Mouse (Mus musculus) heart, postnatal 0 days (tissue): Measurements from ENCODE around the gene Eci3. TPM values are rescaled to one million over a fixed set of nuclear protein-coding genes. Genes with fewer than 3 reads are reported as not detected.
"Not testable (repeated sequence)": the region's sequence is repeated elsewhere in the genome, so short reads cannot be mapped to it uniquely, and the experiment has no call there.

Experiments
- ATAC-seq: fragments of 200-750 bp; cut with Nextera tagmentation; 2 replicates; pipeline ENCODE4 v1.8.0; 2017; ENCODE audit warnings: low read depth, moderate number of reproducible peaks, moderate library complexity; ENCODE audit not compliant: insufficient read depth
- DNase-seq: peaks from one replicate; pipeline ENCODE4 v3.0.0-alpha.2; 2016; ENCODE audit warnings: low spot score
- H3K27ac ChIP-seq: fragments of 300-500 bp; sonication (generic); 2 replicates; pipeline ENCODE4 v1.5.1; 2014; ENCODE audit warnings: low read depth, mild to moderate bottlenecking
- H3K27me3 ChIP-seq: fragments of 300-500 bp; sonication (generic); 2 replicates; pipeline ENCODE4 v1.6.1; 2014; ENCODE audit warnings: low read length, mixed read lengths; ENCODE audit not compliant: control insufficient read depth, insufficient read depth
- H3K36me3 ChIP-seq: fragments of 300-500 bp; sonication (generic); replicated peaks from 2 replicates; pipeline ENCODE4 v1.6.1; 2014; ENCODE audit warnings: low read length, mixed read lengths; ENCODE audit not compliant: control insufficient read depth, insufficient read depth
- H3K4me1 ChIP-seq: fragments of 300-500 bp; sonication (generic); 2 replicates; pipeline ENCODE4 v1.6.1; 2014; ENCODE audit warnings: antibody characterized with exemption; ENCODE audit not compliant: control insufficient read depth, insufficient read depth
- H3K4me2 ChIP-seq: fragments of 300-500 bp; sonication (generic); 2 replicates; pipeline ENCODE4 v1.6.1; 2014; ENCODE audit warnings: low read depth, mild to moderate bottlenecking, low read length, moderate library complexity
- H3K4me3 ChIP-seq: fragments of 300-500 bp; sonication (generic); 2 replicates; pipeline ENCODE4 v1.5.1; 2014; ENCODE audit warnings: low read depth, low read length
- H3K9ac ChIP-seq: fragments of 300-500 bp; sonication (generic); replicated peaks from 2 replicates; pipeline ENCODE4 v1.6.1; 2014; ENCODE audit warnings: low read depth, low read length, mixed read lengths
- H3K9me3 ChIP-seq: fragments of 300-500 bp; sonication (generic); replicated peaks from 2 replicates; pipeline ENCODE4 v1.6.1; 2016; ENCODE audit warnings: low read length; ENCODE audit not compliant: control insufficient read depth
- CTCF ChIP-seq: IDR thresholded peaks from 2 replicates; pipeline ENCODE4 v1.5.1; 2016; ENCODE audit warnings: antibody characterized with exemption, control low read depth, low read depth
- EP300 ChIP-seq: IDR thresholded peaks from 2 replicates; pipeline ENCODE4 v1.6.1; 2016; ENCODE audit warnings: antibody characterized with exemption, low read depth
- WGBS: fragments of 180-500 bp; shearing (Covaris S2); extraction: QIAGEN DNeasy Blood & Tissue Kit; methylation state at CpG from one replicate; pipeline ENCODE4 v1.1.7; 2014; 5-methylcytosine and 5-hydroxymethylcytosine counted together
- polyA plus RNA-seq: library from polyadenylated mRNA; unstranded; fragments of >200 nt; fragmentation: Nextera tagmentation; extraction: Ambion mirVana; gene quantifications from 2 replicates; pipeline ENCODE4 v1.2.1, GENCODE M21; 2015
- total RNA-seq: library from RNA; depleted of rRNA; stranded (reverse); fragments of >200 nt; gene quantifications from 2 replicates; pipeline ENCODE4 v1.2.3, GENCODE M21; 2014; ENCODE audit warnings: low replicate concordance

Eci3 gene
- total and polyA plus RNA-seq, 2 experiments from 2014 or later = 0.18 TPM; not detected in 1

- Histone ChIP-seq H3K9me3 (no peaks in the 10 kb centered on the region), H3K9ac (no peak overlapping the region), H3K4me2 (no peak overlapping the region), H3K27ac (no peak overlapping the region), H3K27me3 (no peaks in the 10 kb centered on the region), H3K4me3 (no peak overlapping the region), H3K4me1 (no peaks in the 10 kb centered on the region), H3K36me3 (peaks cover 21% of the 10 kb centered on the region)
- DNase-seq = peak; percentile 55
- 22% methylated on average over 1 of the region's 1 CpGs for WGBS
- ATAC-seq = no peak
- TF ChIP-seq CTCF = peak; percentile 69
- TF ChIP-seq EP300 = no peak
Observed at GRCm38 (mm10) chr13:34973149-34973548, 9.5 kb upstream of the Eci3 start.

- not testable (repeated sequence) for H3K9me3 ChIP-seq, ATAC-seq
- H3K36me3 ChIP-seq = peaks cover 14% of the 10 kb centered on the region
Observed at GRCm38 (mm10) chr13:34972456-34972855, 8.8 kb upstream of the Eci3 start.

GRCm38 (mm10) chr13:34965647-34966046 is 2.0 kb upstream of the Eci3 start:
- H3K36me3 ChIP-seq, H3K27ac ChIP-seq, H3K4me2 ChIP-seq, H3K4me3 ChIP-seq, H3K9me3 ChIP-seq, H3K27me3 ChIP-seq, DNase-seq, H3K9ac ChIP-seq, ATAC-seq: not testable (repeated sequence)
- H3K4me1 ChIP-seq = peaks cover 13% of the 10 kb centered on the region; the same call in 1 of the 2 replicates
- WGBS = 79% methylated on average over 9 of the region's 9 CpGs

More at GRCm38 (mm10) chr13:34972456-34972855, 8.8 kb upstream of the Eci3 start:
- H3K9ac ChIP-seq, H3K27me3 ChIP-seq, DNase-seq, H3K27ac ChIP-seq, H3K4me1 ChIP-seq, H3K4me3 ChIP-seq, H3K4me2 ChIP-seq: not testable (repeated sequence)

GRCm38 (mm10) chr13:34964866-34965265 is 1.3 kb upstream of the Eci3 start:
- 17% methylated on average over 5 of the region's 5 CpGs for WGBS
- DNase-seq = no peak
- H3K27me3 ChIP-seq = 0 out of 2 replicates have a peak, but pooled peaks cover 8% of the 10 kb centered on the region
- H3K4me3 ChIP-seq = peak overlapping the region; percentile 49
- no peaks in the 10 kb centered on the region for H3K36me3 ChIP-seq
- H3K4me2 ChIP-seq = peak overlapping the region; percentile 93
- no peak overlapping the region for H3K9ac ChIP-seq
- peaks cover 13% of the 10 kb centered on the region; the same call in 1 of the 2 replicates for H3K4me1 ChIP-seq
- no peak for ATAC-seq
- TF ChIP-seq CTCF (no peak), EP300 (no peak)
- H3K9me3 ChIP-seq = no peaks in the 10 kb centered on the region
- H3K27ac ChIP-seq = no peak overlapping the region

GRCm38 (mm10) chr13:34964419-34964818 is 809 bp upstream of the Eci3 start:
- Histone ChIP-seq H3K4me2 (peak overlapping the region; percentile 93), H3K9me3 (no peaks in the 10 kb centered on the region), H3K27me3 (0 out of 2 replicates have a peak, but pooled peaks cover 8% of the 10 kb centered on the region), H3K9ac (no peak overlapping the region; the same call in 1 of the 2 replicates), H3K4me1 (peaks cover 13% of the 10 kb centered on the region; the same call in 1 of the 2 replicates), H3K4me3 (peak overlapping the region; percentile 49), H3K27ac (no peak overlapping the region), H3K36me3 (no peaks in the 10 kb centered on the region)
- TF ChIP-seq EP300 = no peak
- TF ChIP-seq CTCF = no peak
- ATAC-seq (no peak), DNase-seq (no peak)
- 2% methylated on average over 14 of the region's 14 CpGs for WGBS
